Mouse (Mus musculus) brain, embryonic 14.5 days (tissue): ENCODE results near the gene Gm815. TPM values are rescaled to one million over a fixed set of nuclear protein-coding genes. Genes with fewer than 3 reads are reported as not detected.

Experiments
- DNase-seq: peaks from one replicate; pipeline ENCODE4 v3.0.0-alpha.2; 2011; ENCODE audit warnings: low read depth
- CTCF ChIP-seq: fragments of 200-500 bp; IDR thresholded peaks from 2 replicates; pipeline ENCODE4 v1.5.1; 2012; ENCODE audit warnings: inconsistent platforms, mild to moderate bottlenecking, moderate library complexity, borderline replicate concordance; ENCODE audit not compliant: insufficient read depth, insufficient read length; ENCODE audit errors: extremely low read depth
- POLR2A ChIP-seq: fragments of 200-500 bp; IDR thresholded peaks from 2 replicates; pipeline ENCODE4 v1.6.1; 2012; ENCODE audit warnings: mild to moderate bottlenecking, inconsistent platforms, borderline replicate concordance; ENCODE audit not compliant: poor library complexity, insufficient read depth, insufficient read length, severe bottlenecking; ENCODE audit errors: extremely low read depth
- polyA plus RNA-seq: library from polyadenylated mRNA; depleted of rRNA; stranded (reverse); fragments of >200 nt; gene quantifications from 2 replicates; pipeline ENCODE4 v1.2.3, GENCODE M21; 2012

The Gm815 gene
- polyA plus RNA-seq, 1 experiment: not detected

- TF ChIP-seq CTCF (peak; percentile 40; the same call in 1 of the 2 replicates), POLR2A (no peak)
- peak; percentile 79 for DNase-seq
These were observed 2.5 kb downstream of the Gm815 start for GRCm38 (mm10) chr19:26888171-26888570.

GRCm38 (mm10) chr19:26891306-26891964, 5.8 kb downstream of the Gm815 start:
- TF ChIP-seq CTCF (no peak), POLR2A (no peak)
- peak; percentile 57 for DNase-seq

- TF ChIP-seq CTCF: no peak
- TF ChIP-seq POLR2A: no peak
- DNase-seq: no peak
These were observed 7.2 kb downstream of the Gm815 start for GRCm38 (mm10) chr19:26892861-26893260.

- TF ChIP-seq POLR2A (no peak), CTCF (no peak)
- DNase-seq: no peak
These were observed 16.5 kb downstream of the Gm815 start for GRCm38 (mm10) chr19:26902162-26902561.

GRCm38 (mm10) chr19:26914245-26914644, 28.6 kb downstream of the Gm815 start:
- TF ChIP-seq POLR2A (no peak), CTCF (no peak)
- DNase-seq: no peak

- DNase-seq: peak; percentile 50
- no peak for TF ChIP-seq CTCF
- no peak for TF ChIP-seq POLR2A
These were observed 35.1 kb downstream of the Gm815 start for GRCm38 (mm10) chr19:26920816-26921215.

- DNase-seq: no peak
- TF ChIP-seq CTCF: no peak
- no peak for TF ChIP-seq POLR2A
These were observed 44.9 kb downstream of the Gm815 start for GRCm38 (mm10) chr19:26930295-26931283.

- DNase-seq: no peak
- TF ChIP-seq POLR2A: no peak
- TF ChIP-seq CTCF: no peak
These were observed 48.5 kb downstream of the Gm815 start for GRCm38 (mm10) chr19:26934186-26934585.
